ENCODE assay signal across 7 mouse cellular contexts in genomic region chrX:16817261-16817769, GRCm38 (mm10). TPM values are rescaled to one million over a fixed set of nuclear protein-coding genes. Genes with fewer than 3 reads are reported as not detected.
A peak's percentile ranks its signal among the peaks of the same experiment; 100 is the strongest.
DNase-seq lines count a peak whose midpoint lies in the region; ATAC-seq and TF ChIP-seq lines count a peak whose summit lies in the region.

TSS of gene Maob (minus strand) at chrX:16817366.

- no peak for TF ChIP-seq CTCF in brain, embryonic 14.5 days (IDR thresholded peaks at IDR 0.05; ENCODE audit: borderline replicate concordance, extremely low read depth, insufficient read depth, insufficient read length)
- TF ChIP-seq CTCF in hindbrain, postnatal 0 days (IDR thresholded peaks at IDR 0.05; ENCODE audit: low read depth), result no peak

- peak; percentile 49; the same call in 1 of the 2 replicates for ATAC-seq in hindbrain, postnatal 0 days
- no peak; the same call in 1 of the 2 replicates for ATAC-seq in limb, embryonic 12.5 days (ENCODE audit: insufficient number of reproducible peaks, insufficient read depth, low FRiP score, low TSS enrichment, low read depth)
- ATAC-seq in midbrain, embryonic 13.5 days, result 0 out of 2 replicates have a peak, but pooled peaks have one; percentile 60

- H3K9me3 ChIP-seq in hindbrain, postnatal 0 days (ENCODE audit: low read length), result no peaks in the 10 kb centered on the region
- H3K9me3 ChIP-seq in limb, embryonic 12.5 days, result no peaks in the 10 kb centered on the region
- no peaks in the 10 kb centered on the region for H3K9me3 ChIP-seq in midbrain, embryonic 13.5 days

- peak within 1 kb of the TSS; percentile 30 for H3K4me3 ChIP-seq in hindbrain, postnatal 0 days (ENCODE audit: low read length)
- peak within 1 kb of the TSS; percentile 30 for H3K4me3 ChIP-seq in limb, embryonic 12.5 days (replicated peaks)
- H3K4me3 ChIP-seq in midbrain, embryonic 13.5 days (replicated peaks), result peak within 1 kb of the TSS; percentile 27

- H3K9ac ChIP-seq in hindbrain, postnatal 0 days (replicated peaks; ENCODE audit: low read length), result no peak within 1 kb of the TSS
- H3K9ac ChIP-seq in limb, embryonic 12.5 days (replicated peaks), result peak within 1 kb of the TSS; percentile 18; the same call in 1 of the 2 replicates
- H3K9ac ChIP-seq in midbrain, embryonic 13.5 days (replicated peaks), result no peak within 1 kb of the TSS

- H3K27me3 ChIP-seq in hindbrain, postnatal 0 days (ENCODE audit: insufficient read depth, low read length), result no peaks in the 10 kb centered on the region
- H3K27me3 ChIP-seq in limb, embryonic 12.5 days, result no peaks in the 10 kb centered on the region
- H3K27me3 ChIP-seq in midbrain, embryonic 13.5 days, result no peaks in the 10 kb centered on the region

- H3K4me1 ChIP-seq in hindbrain, postnatal 0 days (ENCODE audit: insufficient read depth, low read length), result no peaks in the 10 kb centered on the region
- no peaks in the 10 kb centered on the region for H3K4me1 ChIP-seq in limb, embryonic 12.5 days (replicated peaks)
- H3K4me1 ChIP-seq in midbrain, embryonic 13.5 days (replicated peaks), result no peaks in the 10 kb centered on the region

- 25% methylated on average over 18 of the region's 18 CpGs for WGBS in hindbrain, postnatal 0 days
- WGBS in limb, embryonic 12.5 days, result 17% methylated on average over 10 of the region's 18 CpGs
- WGBS in midbrain, embryonic 13.5 days, result 19% methylated on average over 18 of the region's 18 CpGs

- H3K27ac ChIP-seq in hindbrain, postnatal 0 days, result no peak within 1 kb of the TSS
- H3K27ac ChIP-seq in limb, embryonic 12.5 days, result no peak within 1 kb of the TSS
- H3K27ac ChIP-seq in midbrain, embryonic 13.5 days, result no peak within 1 kb of the TSS

- H3K36me3 ChIP-seq in hindbrain, postnatal 0 days (ENCODE audit: insufficient read depth, low read length), result no peaks in the 10 kb centered on the region
- no peaks in the 10 kb centered on the region for H3K36me3 ChIP-seq in limb, embryonic 12.5 days
- H3K36me3 ChIP-seq in midbrain, embryonic 13.5 days, result no peaks in the 10 kb centered on the region

- DNase-seq in ZHBTc4 (ENCODE audit: low read depth, low spot score), result peak; percentile 2
- peak; percentile 25 for DNase-seq in brain, embryonic 14.5 days (ENCODE audit: low read depth)
- DNase-seq in gastrocnemius, postnatal 25 days, result peak; percentile 16
- DNase-seq in hindbrain, postnatal 0 days (ENCODE audit: low spot score), result no peak
- no peak for DNase-seq in T-cell, adult 2 months (ENCODE audit: low spot score)

- H3K4me2 ChIP-seq in hindbrain, postnatal 0 days (ENCODE audit: low read depth, low read length), result peak within 1 kb of the TSS; percentile 52
- peak within 1 kb of the TSS; percentile 52 for H3K4me2 ChIP-seq in limb, embryonic 12.5 days
- peak within 1 kb of the TSS; percentile 51 for H3K4me2 ChIP-seq in midbrain, embryonic 13.5 days (replicated peaks)

- TF ChIP-seq POLR2A in brain, embryonic 14.5 days (IDR thresholded peaks at IDR 0.05; ENCODE audit: borderline replicate concordance, extremely low read depth, insufficient read depth, insufficient read length, poor library complexity, severe bottlenecking), result no peak

RNA-seq across cellular contexts. Expression of gene Maob, which starts in this region (rescaled TPM):
- polyA plus RNA-seq in brain, embryonic 14.5 days (2012; rRNA removed), result 1.7 and 2.2 TPM in 2 replicates
- 1 to 10 TPM; 2.5 to 3.8 TPM for total RNA-seq in gastrocnemius, postnatal 25 days (2021)
- 3.2 and 4.7 TPM in 2 replicates for total RNA-seq in hindbrain, postnatal 0 days (2014; rRNA removed)
- 5.7 and 6.3 TPM in 2 replicates for polyA plus RNA-seq in hindbrain, postnatal 0 days (2015; fragmentation: Nextera tagmentation; extraction: Ambion mirVana)
- 4.8 and 4.9 TPM in 2 replicates for polyA plus RNA-seq in limb, embryonic 12.5 days (2016; fragmentation: Nextera tagmentation; extraction: Ambion mirVana)
- 2.5 TPM in 2 replicates for polyA plus RNA-seq in midbrain, embryonic 13.5 days (2015; fragmentation: Nextera tagmentation; extraction: Ambion mirVana)

Comparison
In these comparisons a context has a peak if more than half of its experiments do, and no peak if none do; other contexts are left out.
1. DNase-seq: peak in ZHBTc4 (single experiment), brain, embryonic 14.5 days (single experiment) and gastrocnemius, postnatal 25 days (single experiment); none in hindbrain, postnatal 0 days (single experiment) and T-cell, adult 2 months (single experiment).
2. Peak in every context shown above with its lines, with median percentiles within 50 percentile points of each other: H3K4me2 ChIP-seq and H3K4me3 ChIP-seq.